10 mouse cellular contexts compared by ENCODE assay signal in the genomic region with DNA sequence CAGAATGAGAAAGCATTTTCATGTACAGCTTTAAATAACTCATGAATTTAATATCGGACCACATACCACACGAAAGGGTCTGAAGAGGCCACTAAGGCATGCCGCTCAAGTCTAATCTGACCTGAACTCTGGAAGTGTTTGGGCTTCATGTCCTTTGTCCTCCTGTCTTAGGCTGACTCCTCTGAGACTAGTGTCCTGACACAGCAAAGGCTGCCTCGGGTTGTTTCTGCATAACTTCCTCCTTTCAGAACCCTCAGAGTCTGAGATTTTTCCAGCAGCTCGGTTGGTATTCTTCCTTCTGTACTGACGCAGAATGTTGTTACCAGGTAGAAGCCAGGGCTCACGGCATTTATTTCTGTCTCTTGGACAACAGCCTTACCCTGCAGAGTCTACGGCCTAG. TPM values are rescaled to one million over a fixed set of nuclear protein-coding genes. Genes with fewer than 3 reads are reported as not detected.
A peak's percentile ranks its signal among the peaks of the same experiment; 100 is the strongest.
DNase-seq lines count a peak whose midpoint lies in the region; ATAC-seq and TF ChIP-seq lines count a peak whose summit lies in the region.
"Had no signal": no experiment of that assay in that cellular context is flagged by ENCODE, and none has a peak within 500 bp of the region (broad histone marks: within the 10 kb centered on the region; RNA-seq: fewer than 3 reads in every experiment).

No protein-coding gene starts in this region.

- H3K9ac ChIP-seq in heart, embryonic 11.5 days (ENCODE audit: low read depth, low read length) = no peak overlapping the region
- no peak overlapping the region for H3K9ac ChIP-seq in liver, postnatal 0 days (replicated peaks)

- no peaks in the 10 kb centered on the region for H3K36me3 ChIP-seq in heart, embryonic 11.5 days (ENCODE audit: control insufficient read depth, insufficient read depth, low read length)
- no peaks in the 10 kb centered on the region for H3K36me3 ChIP-seq in liver, postnatal 0 days (replicated peaks; ENCODE audit: insufficient read depth, low read length)
- H3K36me3 ChIP-seq: embryonic facial prominence, embryonic 10.5 days had no signal

- no peak overlapping the region for H3K4me3 ChIP-seq in heart, embryonic 11.5 days (ENCODE audit: low read depth, low read length)
- H3K4me3 ChIP-seq in liver, postnatal 0 days (ENCODE audit: low read depth, low read length) = no peak overlapping the region
- H3K4me3 ChIP-seq: embryonic facial prominence, embryonic 10.5 days had no signal

- ATAC-seq in heart, embryonic 11.5 days (replicated peaks; ENCODE audit: insufficient number of reproducible peaks, low FRiP score, low TSS enrichment) = no peak
- no peak for ATAC-seq in liver, postnatal 0 days
- ATAC-seq: hindbrain, postnatal 0 days had no signal

- TF ChIP-seq CTCF in liver, postnatal 0 days (IDR thresholded peaks at IDR 0.05; ENCODE audit: low read depth) = no peak

- TF ChIP-seq EP300 in liver, postnatal 0 days (IDR thresholded peaks at IDR 0.05; ENCODE audit: low read depth) = no peak

- no peak overlapping the region for H3K4me2 ChIP-seq in heart, embryonic 11.5 days
- H3K4me2 ChIP-seq in liver, postnatal 0 days (ENCODE audit: low read depth, low read length) = peak overlapping the region; percentile 22; the same call in 1 of the 2 replicates

- peaks cover 4% of the 10 kb centered on the region; the same call in 1 of the 2 replicates for H3K4me1 ChIP-seq in heart, embryonic 11.5 days (ENCODE audit: control insufficient read depth, insufficient read depth, low read length)
- peaks cover 17% of the 10 kb centered on the region for H3K4me1 ChIP-seq in liver, postnatal 0 days (ENCODE audit: insufficient read depth)

- DNase-seq in heart, adult 18-20 months = peak; percentile 29 to 50
- peak; percentile 75 to 78 for DNase-seq in spleen, postnatal 36 days (ENCODE audit: low spot score in 2 of 2)
- no peak for DNase-seq in spleen, postnatal 14 days (ENCODE audit: low spot score in 2 of 2)
- DNase-seq in liver, postnatal 0 days = no peak
- DNase-seq in thymus, postnatal 25 days = peak; percentile 44
- DNase-seq in ovary, postnatal 36 days (ENCODE audit: low spot score) = no peak
- DNase-seq in adrenal gland, adult 2 months = no peak

- no peak overlapping the region for H3K27ac ChIP-seq in heart, embryonic 11.5 days (ENCODE audit: low read depth, low read length)
- H3K27ac ChIP-seq in liver, postnatal 0 days (ENCODE audit: low read depth) = peak overlapping the region; percentile 68
- H3K27ac ChIP-seq: embryonic facial prominence, embryonic 10.5 days; hindbrain, postnatal 0 days had no signal

- H3K27me3 ChIP-seq in heart, embryonic 11.5 days (ENCODE audit: control insufficient read depth, insufficient read depth, low read length) = no peaks in the 10 kb centered on the region
- H3K27me3 ChIP-seq in liver, postnatal 0 days (ENCODE audit: insufficient read depth, low read length) = no peaks in the 10 kb centered on the region

- 64% methylated on average over 8 of the region's 8 CpGs for WGBS in heart, embryonic 11.5 days (ENCODE audit: insufficient replicate concordance)
- 50% methylated on average over 8 of the region's 8 CpGs for WGBS in liver, postnatal 0 days (ENCODE audit: insufficient replicate concordance)

- H3K9me3 ChIP-seq in heart, embryonic 11.5 days (replicated peaks; ENCODE audit: control insufficient read depth, low read length) = no peaks in the 10 kb centered on the region
- H3K9me3 ChIP-seq in liver, postnatal 0 days (ENCODE audit: low read length) = no peaks in the 10 kb centered on the region
- H3K9me3 ChIP-seq: embryonic facial prominence, embryonic 10.5 days had no signal

RNA-seq across cellular contexts. Expression of gene Unc50, which starts 44.1 kb away (rescaled TPM):
- 10 to 100 TPM; 32.9 to 34.0 TPM for total RNA-seq in heart, adult 18-20 months (2021)
- polyA plus RNA-seq in heart, embryonic 11.5 days (2014; fragmentation: Nextera tagmentation; extraction: Ambion mirVana) = 82.5 and 88.1 TPM in 2 replicates
- polyA plus RNA-seq in liver, postnatal 0 days (2015; fragmentation: Nextera tagmentation; extraction: Ambion mirVana) = 77.0 and 78.6 TPM in 2 replicates
- 10 to 100 TPM; 51.4 to 70.3 TPM for total RNA-seq in adrenal gland, adult 2 months (2021)
- polyA plus RNA-seq in adrenal gland, adult 2 months (2012; rRNA removed) = 77.0 and 88.5 TPM in 2 replicates

RNA-seq across cellular contexts. Expression of gene Coa5, which starts 44.1 kb away (rescaled TPM):
- total RNA-seq in heart, adult 18-20 months (2021) = 100 to 1,000 TPM; 114 to 119 TPM
- polyA plus RNA-seq in heart, embryonic 11.5 days (2014; fragmentation: Nextera tagmentation; extraction: Ambion mirVana) = 84.2 and 86.8 TPM in 2 replicates
- polyA plus RNA-seq in liver, postnatal 0 days (2015; fragmentation: Nextera tagmentation; extraction: Ambion mirVana) = 19.6 and 23.0 TPM in 2 replicates
- total RNA-seq in adrenal gland, adult 2 months (2021) = 100 to 1,000 TPM in 1 of 2 experiments, 10 to 100 TPM in 1; 100.0 to 113 TPM
- 43.3 and 46.8 TPM in 2 replicates for polyA plus RNA-seq in adrenal gland, adult 2 months (2012; rRNA removed)

Comparison
In these comparisons a context has a peak if more than half of its experiments do, and no peak if none do; other contexts are left out.
1. DNase-seq: peak in heart, adult 18-20 months (2 of 2), spleen, postnatal 36 days (2 of 2) and thymus, postnatal 25 days (single experiment); none in spleen, postnatal 14 days (0 of 2), liver, postnatal 0 days (single experiment), ovary, postnatal 36 days (single experiment) and adrenal gland, adult 2 months (single experiment).